Mouse (Mus musculus) cerebellum, adult 2 months (tissue): ENCODE measurements around the gene Ezh1. TPM values are rescaled to one million over a fixed set of nuclear protein-coding genes. Genes with fewer than 3 reads are reported as not detected.

Experiments
- DNase-seq, 2 experiments: peaks; one replicate each; pipeline ENCODE4 v3.0.0; 2021
- H3K27ac ChIP-seq: fragments of 200-500 bp; 2 replicates; pipeline ENCODE4 v1.5.1; 2012; ENCODE audit warnings: low read length, control low read depth, inconsistent platforms; ENCODE audit not compliant: insufficient read depth
- H3K27me3 ChIP-seq: fragments of 200-500 bp; 2 replicates; pipeline ENCODE4 v1.6.1; 2012; ENCODE audit warnings: inconsistent platforms, mild to moderate bottlenecking, low read length, moderate library complexity; ENCODE audit not compliant: control insufficient read depth, insufficient read depth
- H3K4me1 ChIP-seq: fragments of 200-500 bp; 2 replicates; pipeline ENCODE4 v1.6.1; 2011; ENCODE audit warnings: low read length; ENCODE audit not compliant: control insufficient read depth, insufficient read depth
- H3K4me3 ChIP-seq: fragments of 200-500 bp; replicated peaks from 2 replicates; pipeline ENCODE3; 2011; ENCODE audit warnings: mild to moderate bottlenecking, low read depth, low read length, control low read depth; ENCODE audit not compliant: insufficient read depth
- CTCF ChIP-seq: fragments of 200-500 bp; IDR thresholded peaks from 2 replicates; pipeline ENCODE4 v1.5.1; 2011; ENCODE audit warnings: low read depth, mild to moderate bottlenecking, control low read depth, low read length, moderate library complexity, borderline replicate concordance; ENCODE audit not compliant: insufficient read depth
- POLR2A ChIP-seq: fragments of 200-500 bp; IDR thresholded peaks from 2 replicates; pipeline ENCODE4 v1.6.1; 2011; ENCODE audit warnings: low read length, control low read depth, borderline replicate concordance; ENCODE audit not compliant: insufficient read depth
- WGBS: fragments of 180-500 bp; shearing (Covaris S2); methylation state at CpG from one replicate; pipeline ENCODE4 v1.1.7; 2018; 5-methylcytosine and 5-hydroxymethylcytosine counted together
- polyA plus RNA-seq: library from polyadenylated mRNA; depleted of rRNA; stranded (reverse); fragments of >200 nt; gene quantifications from 2 replicates; pipeline ENCODE4 v1.2.3, GENCODE M21; 2012

Gene Ezh1
- polyA plus RNA-seq, 1 experiment = 64.4 TPM

GRCm38 (mm10) chr11:101262272-101262967 lies 36.2 kb upstream of the Ezh1 start:
- WGBS = 6% methylated on average over 24 of the region's 24 CpGs
- DNase-seq = no peak
- TF ChIP-seq POLR2A (no peak), CTCF (no peak)
- Histone ChIP-seq H3K27me3 (no peaks in the 10 kb centered on the region; the same call in 1 of the 2 replicates), H3K4me3 (no peak overlapping the region), H3K4me1 (peaks cover 9% of the 10 kb centered on the region; the same call in 1 of the 2 replicates), H3K27ac (no peak overlapping the region)

GRCm38 (mm10) chr11:101260826-101261380 lies 34.6 kb upstream of the Ezh1 start:
- Histone ChIP-seq H3K4me3 (peak overlapping the region; percentile 53), H3K27me3 (no peaks in the 10 kb centered on the region; the same call in 1 of the 2 replicates), H3K4me1 (peaks cover 9% of the 10 kb centered on the region; the same call in 1 of the 2 replicates), H3K27ac (no peak overlapping the region)
- TF ChIP-seq CTCF = no peak
- no peak for TF ChIP-seq POLR2A
- WGBS = 3% methylated on average over 30 of the region's 30 CpGs
- no peak for DNase-seq

- Histone ChIP-seq H3K27ac (no peak within 1 kb of the TSS), H3K27me3 (no peaks in the 10 kb centered on the region; the same call in 1 of the 2 replicates), H3K4me1 (peaks cover 9% of the 10 kb centered on the region; the same call in 1 of the 2 replicates), H3K4me3 (peak within 1 kb of the TSS; percentile 53)
- WGBS = 1% methylated on average over 43 of the region's 43 CpGs
- TF ChIP-seq POLR2A = no peak
- peak in 1 of 2 experiments; percentile 47 for DNase-seq
Observed at GRCm38 (mm10) chr11:101259948-101260825, 33.9 kb upstream of the Ezh1 start, which contains the start of gene Wnk4. Gene Wnk4 (plus strand): TSS chr11:101260567.

GRCm38 (mm10) chr11:101259261-101259712 lies 33.0 kb upstream of the Ezh1 start:
- WGBS = 38% methylated on average over 6 of the region's 6 CpGs
- peaks cover 5% of the 10 kb centered on the region; the same call in 1 of the 2 replicates for H3K4me1 ChIP-seq
- no peaks in the 10 kb centered on the region; the same call in 1 of the 2 replicates for H3K27me3 ChIP-seq
- TF ChIP-seq CTCF (no peak), POLR2A (no peak)
- H3K27ac ChIP-seq = no peak overlapping the region
- no peak for DNase-seq
- no peak overlapping the region for H3K4me3 ChIP-seq

- Histone ChIP-seq H3K4me1 (peaks cover 5% of the 10 kb centered on the region; the same call in 1 of the 2 replicates), H3K27me3 (no peaks in the 10 kb centered on the region), H3K4me3 (no peak overlapping the region), H3K27ac (no peak overlapping the region)
- TF ChIP-seq CTCF (no peak), POLR2A (no peak)
- DNase-seq = no peak
- 87% methylated on average over 13 of the region's 13 CpGs for WGBS
Observed at GRCm38 (mm10) chr11:101255826-101256775, 29.8 kb upstream of the Ezh1 start.

- H3K4me1 ChIP-seq = no peaks in the 10 kb centered on the region
- peak; percentile 86 to 88 for DNase-seq
- WGBS = under 1% methylated on average over 40 of the region's 40 CpGs
- 0 out of 2 replicates have a peak, but pooled peaks have one; percentile 0 for TF ChIP-seq CTCF
- TF ChIP-seq POLR2A = peak; percentile 89
- H3K4me3 ChIP-seq = peak within 1 kb of the TSS; percentile 72
- peak within 1 kb of the TSS; percentile 79 for H3K27ac ChIP-seq
- H3K27me3 ChIP-seq = no peaks in the 10 kb centered on the region
Observed at GRCm38 (mm10) chr11:101253613-101254389, 27.5 kb upstream of the Ezh1 start, which contains the start of gene Vps25. Gene Vps25 (plus strand): TSS chr11:101253707.
